ENCODE assay signal across 28 mouse cellular contexts in the genomic region with DNA sequence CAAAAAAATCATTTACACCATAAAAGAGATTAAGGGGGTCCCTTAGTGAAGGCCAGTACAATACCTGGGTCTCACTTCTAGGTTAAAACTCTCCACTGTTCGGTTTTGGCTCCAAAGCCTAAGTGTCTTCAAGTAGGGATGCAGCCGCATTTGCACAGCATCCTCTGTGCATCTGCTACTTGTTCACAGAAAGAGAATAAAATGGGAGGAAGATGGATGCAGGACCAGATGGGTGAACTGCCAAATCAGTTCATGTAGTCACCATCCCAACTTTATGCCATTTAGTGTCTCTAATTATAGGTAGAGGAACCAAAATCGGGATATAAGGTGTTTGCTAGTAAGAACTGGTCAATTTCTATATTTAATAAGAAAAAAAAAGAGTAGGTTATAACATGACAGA.
"Had no signal": no experiment of that assay in that cellular context is flagged by ENCODE, and none has a peak within 500 bp of the region (broad histone marks: within the 10 kb centered on the region; RNA-seq: fewer than 3 reads in every experiment).

No protein-coding gene starts in this region.

- H3K9ac ChIP-seq: embryonic facial prominence, embryonic 12.5 days; embryonic facial prominence, embryonic 13.5 days; embryonic facial prominence, embryonic 15.5 days; forebrain, embryonic 12.5 days; forebrain, embryonic 13.5 days; forebrain, embryonic 15.5 days; forebrain, postnatal 0 days had no signal

- H3K36me3 ChIP-seq: embryonic facial prominence, embryonic 10.5 days; embryonic facial prominence, embryonic 12.5 days; embryonic facial prominence, embryonic 13.5 days; embryonic facial prominence, embryonic 15.5 days; forebrain, embryonic 10.5 days; forebrain, embryonic 12.5 days; forebrain, embryonic 15.5 days had no signal

- H3K4me3 ChIP-seq: embryonic facial prominence, embryonic 10.5 days; embryonic facial prominence, embryonic 12.5 days; embryonic facial prominence, embryonic 13.5 days; embryonic facial prominence, embryonic 15.5 days; erythroblast, embryonic 14.5 days; forebrain, embryonic 10.5 days; forebrain, embryonic 12.5 days; forebrain, embryonic 13.5 days; forebrain, embryonic 15.5 days; gastrocnemius, adult 2 months; heart, adult 2 months had no signal

- ATAC-seq: forebrain, embryonic 13.5 days; forebrain, embryonic 14.5 days; forebrain, embryonic 15.5 days; forebrain, embryonic 16.5 days; forebrain, postnatal 0 days had no signal

- DNase-seq: cerebellum, adult 2 months; cerebellum, adult 8-10 months; cerebellum, adult 9-10 months; cerebellum, adult 9-11 months; cerebellum, postnatal 10 days; cerebellum, postnatal 14 days; cerebellum, postnatal 25 days; cerebellum, postnatal 36 days; embryo, embryonic 11 days; forebrain, postnatal 0 days; gastrocnemius, adult 2 months; gastrocnemius, postnatal 10 days; gastrocnemius, postnatal 14 days; gastrocnemius, postnatal 25 days; gastrocnemius, postnatal 36 days; heart, adult 18-20 months; heart, adult 2 months had no signal

- H3K4me2 ChIP-seq: embryonic facial prominence, embryonic 12.5 days; embryonic facial prominence, embryonic 13.5 days; embryonic facial prominence, embryonic 15.5 days; forebrain, embryonic 12.5 days; forebrain, embryonic 13.5 days; forebrain, embryonic 15.5 days had no signal

- H3K27ac ChIP-seq: embryonic facial prominence, embryonic 10.5 days; embryonic facial prominence, embryonic 12.5 days; embryonic facial prominence, embryonic 13.5 days; embryonic facial prominence, embryonic 15.5 days; forebrain, embryonic 10.5 days; forebrain, embryonic 12.5 days; forebrain, embryonic 13.5 days; forebrain, embryonic 15.5 days; gastrocnemius, adult 2 months; heart, adult 2 months had no signal

- H3K27me3 ChIP-seq: embryonic facial prominence, embryonic 12.5 days; embryonic facial prominence, embryonic 13.5 days; embryonic facial prominence, embryonic 15.5 days; forebrain, embryonic 12.5 days; forebrain, embryonic 13.5 days; forebrain, embryonic 15.5 days had no signal

- H3K9me3 ChIP-seq: embryonic facial prominence, embryonic 10.5 days; embryonic facial prominence, embryonic 12.5 days; embryonic facial prominence, embryonic 13.5 days; embryonic facial prominence, embryonic 15.5 days; forebrain, embryonic 10.5 days; forebrain, embryonic 12.5 days; forebrain, embryonic 13.5 days; forebrain, embryonic 15.5 days had no signal

- H3K4me1 ChIP-seq: embryonic facial prominence, embryonic 10.5 days; embryonic facial prominence, embryonic 12.5 days; embryonic facial prominence, embryonic 13.5 days; embryonic facial prominence, embryonic 15.5 days; forebrain, embryonic 10.5 days; forebrain, embryonic 12.5 days; forebrain, embryonic 13.5 days; forebrain, embryonic 15.5 days had no signal
